Mouse (Mus musculus): ENCODE results near the gene Ikzf3.

Gene Ikzf3

DNA sequence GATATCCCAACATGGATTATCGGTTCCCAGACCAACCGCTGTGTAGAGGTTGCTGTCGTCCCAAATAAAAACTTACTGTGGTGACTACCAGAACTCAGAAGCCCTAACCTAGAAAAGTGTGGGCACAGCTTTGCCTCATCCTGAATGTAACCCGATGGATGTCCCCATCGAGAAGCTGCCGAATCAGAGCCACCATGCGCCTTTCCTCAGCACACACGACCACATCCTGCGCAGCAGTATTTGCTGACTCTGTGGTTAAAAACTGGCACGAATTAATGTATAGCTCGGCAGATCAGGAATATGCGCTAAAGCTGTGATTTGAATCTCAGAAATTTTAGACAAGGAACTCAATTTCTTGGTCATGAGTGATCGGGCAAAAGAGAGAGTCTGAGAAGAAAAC is 33.0 kb downstream of the Ikzf3 start:
- no peak for DNase-seq (ENCODE audit: low spot score)

DNA sequence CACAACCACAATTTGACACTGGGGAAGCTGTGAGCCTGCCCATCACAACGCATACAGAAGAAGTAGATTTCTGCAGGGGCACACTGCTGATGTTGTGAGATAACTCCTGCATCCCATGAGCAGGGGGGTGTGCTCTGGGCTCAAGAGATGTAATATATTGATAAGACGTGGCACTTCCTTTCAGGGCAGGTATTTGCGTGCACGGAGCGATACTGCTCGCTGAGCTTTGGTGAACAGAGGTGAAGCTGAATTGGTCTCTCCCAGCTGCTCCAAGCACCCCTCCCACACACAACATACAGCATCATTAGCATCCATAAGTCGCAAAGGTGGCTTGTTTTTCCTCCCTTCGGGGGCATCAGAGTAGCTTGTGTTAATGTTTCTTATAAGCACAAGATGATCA is 35.7 kb downstream of the Ikzf3 start:
- no peak for DNase-seq (ENCODE audit: low spot score)

DNA sequence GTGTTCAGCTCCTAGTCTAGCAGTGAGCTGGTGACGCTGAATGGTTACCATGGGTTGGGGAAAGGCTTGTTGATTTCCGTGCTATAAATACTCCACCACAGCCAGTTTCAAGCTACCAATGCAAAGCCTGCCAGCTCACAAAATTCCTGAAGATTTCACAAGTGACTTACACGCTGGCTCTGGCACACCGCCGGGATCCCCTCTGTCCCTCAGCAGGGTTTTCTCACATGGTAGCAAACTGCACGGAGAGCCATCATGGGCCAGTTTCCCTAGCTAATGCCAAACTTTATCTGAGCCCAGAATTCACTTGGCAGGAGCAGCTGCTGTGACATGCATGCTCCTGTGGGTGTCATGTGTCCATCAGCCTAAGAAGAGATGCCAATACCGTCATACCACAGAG is 36.4 kb downstream of the Ikzf3 start:
- no peak for DNase-seq (ENCODE audit: low spot score)

DNA sequence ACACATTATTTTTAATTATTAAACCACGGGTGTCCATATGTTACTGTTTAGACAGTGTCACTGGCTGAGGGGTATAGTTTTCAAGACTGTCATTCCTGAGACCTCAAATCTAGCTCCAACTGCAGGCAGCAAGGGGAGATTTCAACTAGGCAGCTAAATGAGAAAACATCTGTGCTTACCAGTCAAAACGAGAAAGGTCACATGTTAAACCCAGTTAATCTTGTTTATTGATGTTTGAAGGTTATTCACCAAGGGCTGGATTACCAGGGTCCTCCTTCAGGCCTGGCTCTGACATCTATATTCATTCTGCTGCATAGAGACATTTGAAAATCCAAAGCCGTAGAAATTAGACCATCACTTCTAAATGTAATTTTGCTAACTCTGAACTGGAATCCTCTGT is 40.9 kb downstream of the Ikzf3 start:
- no peak for DNase-seq (ENCODE audit: low spot score)

DNA sequence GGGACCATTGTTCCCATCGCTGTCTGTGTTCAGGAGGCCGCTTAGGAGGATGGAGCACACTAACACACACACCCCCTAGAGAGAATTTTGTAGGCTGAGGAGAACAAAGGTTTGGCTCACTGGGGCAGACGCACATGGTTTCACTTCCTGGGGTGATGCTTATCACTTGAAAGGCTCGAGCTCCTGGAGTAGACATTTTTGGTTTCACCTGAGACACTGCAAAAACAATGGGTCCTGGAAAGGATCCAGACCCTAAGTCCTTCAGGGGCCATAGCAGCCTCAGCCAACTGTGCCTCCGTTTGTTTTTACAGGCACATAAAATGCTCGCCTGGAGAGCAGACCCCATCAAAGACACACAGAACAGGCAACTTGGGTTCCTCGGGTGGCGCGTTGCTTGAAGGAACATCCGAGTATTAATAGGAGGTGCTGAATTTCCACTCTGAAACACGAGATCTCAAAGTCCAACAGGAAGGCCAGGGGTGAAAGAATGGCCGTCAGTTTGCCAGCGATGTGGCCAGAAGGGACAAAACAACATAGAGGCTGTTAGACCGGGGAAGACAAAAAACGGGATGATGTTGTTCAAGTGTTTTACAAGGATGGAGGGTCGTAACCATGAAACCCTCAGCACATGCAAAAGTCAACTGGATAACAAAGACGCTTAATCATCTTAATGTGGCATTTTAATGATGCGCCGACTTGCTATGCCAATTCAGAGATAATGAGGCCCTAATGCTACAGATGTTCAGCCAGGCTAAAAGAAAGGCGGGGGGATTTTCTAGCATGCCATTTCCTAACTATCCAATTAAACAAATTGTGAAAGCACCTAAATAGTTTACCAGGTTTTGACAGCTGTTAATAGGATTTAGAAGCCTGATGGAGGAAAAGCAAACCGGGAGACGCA is 48.2 kb downstream of the Ikzf3 start:
- DNase-seq (ENCODE audit: low spot score), result no peak

DNA sequence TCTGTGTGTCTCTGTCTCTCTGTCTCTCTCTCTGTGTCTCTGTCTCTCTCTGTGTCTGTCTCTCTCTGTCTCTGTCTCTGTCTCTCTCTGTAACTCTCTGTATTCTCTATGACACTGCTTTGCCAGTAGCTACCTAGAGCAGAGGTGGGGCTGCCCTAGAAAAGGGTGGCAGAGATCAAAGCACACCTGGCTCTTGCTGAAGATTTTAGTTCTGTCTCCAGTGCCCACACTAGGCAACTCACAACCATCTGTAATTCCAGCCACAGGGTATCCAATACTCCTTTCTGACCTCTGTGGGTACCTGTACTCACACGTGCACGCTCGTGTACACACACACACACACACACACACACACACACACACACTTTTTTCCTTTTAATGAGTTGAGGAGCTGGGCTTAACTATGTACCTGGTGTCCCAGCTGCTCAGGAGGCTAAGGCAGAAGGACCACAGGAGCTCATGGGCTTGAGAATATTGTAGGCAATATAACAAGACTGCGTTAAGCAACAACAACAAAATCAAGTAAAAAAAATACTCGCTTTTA is 50.6 kb downstream of the Ikzf3 start:
- no peak for DNase-seq (ENCODE audit: low spot score)

DNA sequence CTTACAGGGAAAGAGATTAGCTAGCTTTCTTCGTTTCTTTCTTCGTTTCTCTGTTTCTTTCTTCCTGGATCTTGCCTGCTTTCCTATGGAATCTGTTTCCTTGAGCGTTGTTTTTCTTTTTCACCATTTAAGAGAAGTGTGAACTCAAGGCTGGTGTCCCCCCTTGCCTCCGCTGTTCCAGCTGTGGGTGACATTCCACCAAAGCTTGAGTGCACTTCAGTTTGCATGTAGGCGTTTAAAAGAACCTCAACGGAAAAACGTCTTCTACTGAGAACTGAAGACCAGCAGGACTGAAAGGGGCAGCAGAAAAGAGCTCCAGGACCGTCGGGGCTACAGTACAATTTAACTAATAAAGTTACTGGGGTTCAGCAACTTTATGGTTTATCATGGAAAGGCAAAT is 52.4 kb downstream of the Ikzf3 start:
- no peak for DNase-seq (ENCODE audit: low spot score)

DNA sequence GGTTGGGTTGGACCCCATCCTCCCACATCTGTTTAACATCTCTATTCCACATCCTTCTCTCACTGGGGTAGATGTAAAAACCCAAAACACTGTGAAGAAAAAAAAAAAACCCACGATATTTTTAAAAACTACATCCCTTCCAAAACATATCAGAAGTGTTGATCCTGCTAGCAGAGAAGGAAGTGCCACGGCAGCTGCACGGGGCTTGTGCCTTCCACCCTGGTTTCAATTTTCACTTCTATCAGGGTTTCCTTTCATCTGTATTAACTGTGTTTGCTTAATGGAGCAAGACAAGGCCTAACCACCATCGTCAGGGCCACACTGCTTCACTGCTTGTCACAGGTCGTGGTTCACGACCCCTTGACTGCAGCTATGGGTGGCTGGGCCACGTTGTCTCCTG is 52.9 kb downstream of the Ikzf3 start:
- DNase-seq (ENCODE audit: low spot score), result no peak

DNA sequence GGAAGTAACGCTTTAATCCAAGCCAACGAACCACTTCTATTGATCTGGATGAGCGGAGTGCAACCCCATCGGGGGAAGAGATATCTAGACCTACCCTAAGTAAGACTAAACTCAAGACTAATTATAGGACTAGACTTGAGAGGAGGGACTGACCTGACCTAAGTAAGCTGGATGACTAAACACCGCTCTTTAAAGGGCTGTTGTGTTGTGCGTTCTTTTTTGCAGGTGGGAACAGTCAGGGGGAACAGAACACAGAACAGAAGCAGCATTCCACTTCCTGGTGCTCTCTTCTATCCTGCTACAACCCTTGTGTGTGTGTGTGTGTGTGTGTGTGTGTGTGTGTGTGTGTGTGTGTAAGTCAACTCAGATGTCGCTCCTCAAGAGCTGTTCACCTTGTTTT is 54.3 kb downstream of the Ikzf3 start:
- no peak for DNase-seq (ENCODE audit: low spot score)

DNA sequence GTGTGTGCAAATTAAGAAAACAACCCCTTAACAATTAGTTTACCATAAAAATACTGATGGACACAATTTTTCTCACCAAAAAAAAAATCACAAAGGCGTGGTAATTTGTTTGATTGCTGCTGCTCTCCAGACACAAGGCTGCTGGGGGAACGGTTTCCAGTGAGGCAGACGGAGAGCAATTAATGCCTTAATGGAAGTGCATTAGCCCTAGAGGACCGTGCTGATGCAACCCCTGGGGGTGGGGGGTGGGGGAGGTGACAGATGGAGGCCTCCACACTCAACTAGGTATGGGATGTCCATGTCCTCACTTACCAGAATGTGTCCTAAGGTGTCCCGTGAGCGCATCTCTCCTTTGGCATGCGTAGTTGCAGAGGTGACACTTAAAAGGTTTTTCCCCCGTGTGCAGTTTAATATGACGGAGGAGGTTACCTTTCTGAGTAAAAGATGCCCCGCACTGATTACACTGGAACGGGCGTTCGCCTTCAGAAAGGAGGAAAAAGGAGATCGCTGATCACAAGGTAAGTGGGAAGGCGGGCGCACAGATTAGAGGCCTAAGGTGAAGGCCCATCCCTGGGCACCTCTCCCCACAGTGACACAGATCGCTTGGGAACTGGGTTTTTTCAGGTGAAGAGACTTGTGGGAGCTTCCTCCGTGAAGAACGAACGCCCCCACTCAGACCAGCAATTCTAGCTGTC is 57.1 kb downstream of the Ikzf3 start:
- no peak for DNase-seq (ENCODE audit: low spot score)

DNA sequence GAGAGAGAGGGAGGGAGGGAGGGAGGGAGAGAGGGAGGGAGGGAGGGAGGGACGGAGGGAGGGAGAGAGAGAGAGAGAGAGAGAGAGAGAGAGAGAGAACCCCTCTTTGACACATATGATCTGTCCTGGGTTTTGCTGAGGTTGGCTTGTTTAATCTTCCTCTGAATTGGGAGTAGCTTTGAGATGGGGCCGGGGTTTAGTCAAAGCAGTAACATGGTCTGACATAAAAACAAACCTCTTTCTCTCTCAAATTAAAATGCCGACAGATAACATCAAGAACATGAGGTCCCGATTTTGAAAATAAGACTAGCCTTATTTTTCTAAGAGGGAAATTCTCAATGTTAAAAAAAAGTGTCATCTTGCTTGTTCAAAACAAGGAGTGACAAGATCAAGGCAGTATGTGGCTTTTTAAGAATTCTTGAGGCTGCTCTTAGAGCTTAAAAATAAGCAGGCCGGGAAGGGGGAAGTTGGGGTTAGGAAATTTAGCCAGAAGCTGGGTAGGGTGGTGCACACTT is 58.2 kb downstream of the Ikzf3 start:
- no peak for DNase-seq (ENCODE audit: low spot score)

DNA sequence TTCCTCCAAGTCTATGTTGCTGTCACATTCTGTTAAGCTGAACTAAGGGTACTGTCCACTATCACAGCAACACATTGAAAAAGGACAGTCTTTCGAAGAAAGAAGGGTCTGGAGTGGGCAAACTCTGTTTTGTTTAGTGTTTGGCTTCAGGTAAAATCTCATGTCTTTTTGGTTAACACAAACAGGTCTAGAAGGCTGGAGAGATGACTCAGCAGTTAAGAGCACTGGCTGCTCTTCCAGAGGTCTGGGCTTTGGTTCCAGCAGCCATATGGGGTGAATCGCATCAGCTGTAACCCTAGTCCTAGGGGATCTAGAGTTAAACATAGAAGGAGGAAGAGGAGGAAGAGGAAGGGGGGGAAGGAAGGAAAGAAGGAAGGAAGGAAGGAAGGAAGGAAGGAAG is 60.1 kb downstream of the Ikzf3 start:
- no peak for DNase-seq (ENCODE audit: low spot score)

DNA sequence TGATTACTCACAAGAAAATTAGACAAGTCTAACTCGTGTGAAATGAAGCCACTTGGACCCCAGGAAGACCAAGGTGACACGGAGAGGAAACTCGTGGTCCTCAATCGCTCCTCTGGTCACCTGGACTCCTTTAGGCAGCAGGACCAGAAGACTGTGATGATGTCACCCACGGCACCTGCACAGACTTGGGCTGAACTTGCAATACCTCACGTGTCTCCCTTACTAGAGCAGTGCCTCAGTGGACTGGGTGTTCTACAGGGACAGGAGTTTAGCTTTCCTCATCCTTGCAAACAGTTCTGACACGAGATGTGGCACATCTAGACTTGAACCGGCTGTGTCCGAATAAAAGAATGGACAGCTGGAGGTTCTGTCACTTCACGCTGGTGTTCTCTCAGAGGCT is 63.8 kb downstream of the Ikzf3 start:
- no peak for DNase-seq (ENCODE audit: low spot score)

DNA sequence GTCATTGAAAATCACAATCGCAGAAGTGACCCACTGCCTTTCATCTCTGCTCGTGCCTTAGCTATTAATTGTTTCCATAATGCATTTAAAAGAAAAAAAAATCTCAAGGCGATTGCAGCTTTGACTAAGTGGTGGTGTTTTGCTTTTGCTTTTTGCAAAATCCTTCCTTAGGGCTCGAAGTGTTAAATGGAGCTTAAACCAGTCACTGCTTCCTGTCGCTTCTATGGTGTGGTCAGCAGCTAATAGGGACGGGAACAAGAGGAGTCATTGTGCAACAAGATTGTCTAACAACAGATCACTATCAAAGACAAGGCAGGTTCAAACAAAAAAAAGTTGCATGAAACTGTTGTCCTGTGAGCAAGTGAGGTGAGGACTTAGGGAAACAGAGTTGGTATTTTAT is 64.6 kb downstream of the Ikzf3 start:
- no peak for DNase-seq (ENCODE audit: low spot score)

DNA sequence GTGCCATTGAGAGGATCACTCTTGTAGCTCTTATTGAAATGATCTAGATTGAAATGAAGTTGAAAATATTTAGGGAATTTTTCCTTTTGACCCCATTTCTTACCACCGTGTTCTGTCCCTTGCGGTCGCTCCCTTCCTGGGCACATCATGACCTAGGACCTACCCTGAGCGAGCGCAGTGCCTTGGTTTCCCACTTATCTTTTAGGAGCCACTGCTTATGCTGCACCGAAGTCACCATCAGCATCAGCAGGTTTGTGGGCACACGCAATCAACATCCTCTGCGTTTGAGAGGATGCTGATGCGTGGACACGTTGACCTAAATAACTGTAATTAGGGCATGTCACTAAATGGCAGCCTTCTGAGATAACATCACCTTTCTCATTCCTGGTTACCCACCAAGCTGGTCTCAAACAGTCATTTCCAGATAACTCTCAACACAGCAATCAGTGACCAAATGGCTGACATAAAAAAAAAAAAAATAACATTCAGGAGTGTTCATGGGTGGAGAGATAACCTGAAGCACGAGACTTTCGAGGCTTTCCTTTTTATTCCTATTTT is 65.8 kb downstream of the Ikzf3 start:
- DNase-seq (ENCODE audit: low spot score), result no peak

DNA sequence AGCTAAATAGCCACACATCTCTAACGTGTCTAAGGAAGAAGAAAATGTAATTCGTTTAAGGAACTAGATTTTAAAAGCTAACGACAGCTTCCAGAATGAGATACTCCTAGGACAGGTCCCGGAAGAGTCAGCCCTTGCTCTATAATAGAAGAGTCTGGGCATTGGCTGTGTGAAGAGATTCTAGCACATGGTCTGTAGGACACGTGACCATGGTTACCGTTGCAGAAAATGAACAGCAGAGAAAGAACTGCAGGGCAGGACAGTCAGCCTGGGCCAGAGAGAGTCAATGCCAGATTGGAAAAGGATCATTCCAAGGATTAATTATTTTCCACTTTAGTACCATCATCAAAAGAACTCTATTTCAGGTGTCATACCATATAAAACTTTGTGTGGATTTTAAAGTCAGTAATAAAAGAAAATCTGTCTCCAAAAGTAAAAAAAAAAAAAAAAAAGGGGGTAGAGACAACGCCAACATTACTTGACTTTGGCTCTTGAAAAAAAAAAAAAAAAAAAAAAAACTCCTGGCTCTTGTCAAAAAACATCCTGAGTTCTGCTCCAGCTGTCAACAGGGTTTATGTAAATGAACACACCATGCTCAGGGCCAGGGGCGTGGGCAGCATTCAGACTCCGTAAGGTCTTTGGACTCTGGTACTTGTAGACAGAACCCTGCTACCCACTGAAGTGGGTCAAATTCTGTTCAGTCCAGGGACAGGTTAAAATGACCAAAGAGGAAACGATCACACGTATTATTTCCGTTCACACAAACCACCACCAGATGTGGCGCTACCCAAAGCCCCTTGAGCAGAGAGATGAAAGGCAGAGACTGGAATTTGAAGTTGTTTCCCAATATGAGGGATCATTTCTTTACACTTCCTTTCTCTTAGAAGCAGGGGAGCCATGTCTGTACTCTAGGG is 66.5 kb downstream of the Ikzf3 start:
- DNase-seq (ENCODE audit: low spot score), result no peak

DNA sequence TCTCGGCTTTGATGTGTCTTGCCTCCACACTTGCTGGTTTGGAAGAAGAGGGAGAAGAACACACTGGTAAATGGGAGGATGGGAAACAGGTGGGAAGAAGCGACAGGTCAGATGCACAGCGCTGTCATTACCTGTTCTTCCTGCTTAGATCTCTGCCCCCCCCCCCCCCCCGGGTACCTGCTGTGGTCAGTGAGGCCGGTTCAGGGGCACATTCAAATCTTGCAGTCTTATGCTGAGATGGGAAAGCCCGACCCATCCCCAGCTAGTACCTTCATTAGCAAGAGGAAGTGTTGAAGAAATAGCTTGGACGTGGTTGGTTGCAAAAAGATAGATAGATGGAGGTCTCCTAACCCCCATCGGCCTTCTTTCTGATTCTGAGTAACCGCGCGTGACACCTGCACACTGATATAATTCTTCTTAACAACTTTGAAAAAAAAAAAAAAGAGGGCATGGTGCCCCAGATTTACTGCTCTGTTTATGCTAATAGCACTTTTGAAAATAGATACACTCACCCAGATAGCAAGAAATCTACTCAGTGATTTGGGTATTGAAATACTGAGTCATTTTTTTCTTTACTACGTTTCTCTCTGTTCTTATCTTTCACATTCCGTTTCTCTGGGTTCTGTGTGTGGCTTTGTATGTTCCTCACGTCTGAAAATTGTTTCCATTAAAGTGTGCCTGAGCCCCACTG is 68.7 kb downstream of the Ikzf3 start:
- no peak for DNase-seq (ENCODE audit: low spot score)

DNA sequence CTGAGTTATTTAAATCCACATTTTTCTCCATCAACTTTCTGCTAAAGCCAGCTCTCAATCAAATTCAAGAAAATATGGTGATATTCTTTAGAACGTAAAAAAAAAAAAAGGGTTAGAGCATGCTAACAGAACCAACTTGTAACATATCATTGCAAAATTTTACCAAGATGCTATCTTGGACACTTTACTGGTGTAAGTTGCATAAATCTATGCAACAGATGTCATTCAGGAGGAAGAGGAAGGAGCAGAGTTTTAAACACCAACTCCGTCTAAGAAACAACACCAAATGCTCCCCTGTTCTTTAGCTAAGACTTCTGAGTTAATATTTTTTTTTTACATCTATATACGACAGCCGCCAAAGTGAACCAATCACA is 69.4 kb downstream of the Ikzf3 start:
- DNase-seq (ENCODE audit: low spot score), result no peak

DNA sequence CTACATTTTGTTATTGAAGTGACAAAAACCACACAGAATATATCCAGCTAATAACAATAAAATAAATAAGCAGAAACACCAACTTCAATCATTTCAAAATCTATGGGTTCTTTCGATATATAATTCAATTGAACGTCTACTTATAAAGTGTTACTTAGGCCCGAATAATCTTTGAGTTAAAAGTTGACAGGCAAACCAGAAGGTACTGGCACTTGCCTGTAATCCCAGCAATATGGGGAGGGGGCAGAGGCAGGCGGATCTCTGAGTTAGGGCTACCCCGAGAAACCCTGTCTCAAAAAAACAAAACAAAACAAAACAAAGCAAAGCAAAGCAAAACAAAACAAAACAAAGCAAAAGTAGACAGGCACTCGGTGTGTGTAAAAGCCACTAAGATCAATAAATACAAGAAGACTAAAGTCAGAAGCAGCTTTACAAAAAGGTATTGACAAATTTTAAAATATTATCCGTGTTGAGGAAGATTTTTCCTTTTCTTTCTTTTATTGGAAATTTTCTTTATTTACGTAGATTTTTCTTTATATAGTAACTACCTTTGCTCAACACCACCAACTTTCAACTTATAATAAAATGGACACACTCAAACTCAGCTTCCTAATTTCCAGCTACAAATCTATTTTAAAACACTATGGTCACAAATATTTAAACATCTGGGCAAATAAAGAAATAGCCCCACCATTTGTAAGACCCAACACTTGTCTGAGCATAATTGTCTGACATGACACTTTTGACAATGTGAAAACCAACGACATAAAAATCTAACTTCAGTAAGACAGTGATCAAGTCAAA is 70.0 kb downstream of the Ikzf3 start:
- DNase-seq (ENCODE audit: low spot score), result no peak

DNA sequence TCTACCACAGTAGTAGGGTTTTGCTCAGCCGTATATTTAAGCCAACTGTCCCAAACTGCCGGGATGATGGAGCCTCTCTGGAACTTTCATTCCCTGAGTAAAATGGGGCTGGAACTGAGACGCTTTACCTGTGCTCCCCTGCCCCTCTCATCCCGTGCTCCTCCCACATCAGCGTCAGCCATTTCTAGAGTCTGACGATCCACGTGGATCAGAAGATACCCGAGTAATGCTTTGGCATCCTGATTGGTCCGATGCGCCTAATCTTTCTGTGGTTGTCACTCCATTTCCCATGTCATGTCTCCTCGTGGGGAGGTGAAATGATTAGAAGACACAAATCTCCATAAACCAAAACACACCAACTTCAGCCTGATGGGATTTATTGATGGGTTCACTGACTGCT is 70.9 kb downstream of the Ikzf3 start:
- DNase-seq (ENCODE audit: low spot score), result no peak

All from c-Kit-positive CD71-positive TER-119-positive erythroid progenitor cells, embryonic 14.5 days (primary cell).